Mouse (Mus musculus): ENCODE measurements at regions not wholly inside any gene's neighbourhood (a gene's known extent, or its start where the extent isn't known, plus 50 kb on each side); places are given as distances from the start of the nearest gene placed in this dataset.

DNA sequence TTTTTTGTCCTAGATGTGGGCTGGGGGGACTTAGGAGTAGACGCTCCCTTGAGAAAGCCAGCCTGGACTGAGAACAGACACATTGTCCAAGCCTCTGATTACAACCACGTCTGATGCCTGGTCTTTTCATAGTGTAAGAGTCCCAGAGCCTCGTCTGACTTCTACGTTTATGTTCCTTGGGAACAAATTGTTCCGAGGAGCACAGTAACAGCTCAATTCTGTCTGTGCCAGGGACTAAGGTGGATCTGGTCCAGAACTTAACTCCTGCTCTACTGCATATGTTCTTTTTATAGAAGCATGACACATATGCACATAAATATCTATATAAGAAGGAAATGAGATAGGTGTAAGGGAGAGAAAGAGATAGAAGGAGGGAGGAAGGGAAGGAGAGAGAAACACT lies 537.2 kb upstream of the Kdm8 start:
- TF ChIP-seq CTCF (IDR thresholded peaks at IDR 0.05; ENCODE audit: extremely low read depth, insufficient read length, insufficient replicate concordance, low read depth, low read length) (no peak), POLR2A (IDR thresholded peaks at IDR 0.05; ENCODE audit: low read depth, low read length) (no peak)
